Mouse (Mus musculus) urinary bladder, postnatal 36 days (tissue): ENCODE measurements at regions not wholly inside any gene's neighbourhood (a gene's known extent, or its start where the extent isn't known, plus 50 kb on each side); places are given as distances from the start of the nearest gene placed in this dataset.

Experiments
- DNase-seq, 2 experiments: peaks; one replicate each; pipeline ENCODE4 v3.0.0; 2022; ENCODE audit warnings: low spot score in 2 of 2, mixed read lengths in 1 of 2

GRCm38 (mm10) chr13:51972656-51973310, 126.3 kb downstream of the Gadd45g start:
- DNase-seq = no peak

GRCm38 (mm10) chr13:51973461-51973860, 127.0 kb downstream of the Gadd45g start:
- no peak for DNase-seq

GRCm38 (mm10) chr13:51974101-51974500, 127.6 kb downstream of the Gadd45g start:
- no peak for DNase-seq

- DNase-seq = no peak
Observed at GRCm38 (mm10) chr13:51975330-51975729, 128.9 kb downstream of the Gadd45g start.

- DNase-seq = peak in 1 of 2 experiments; percentile 29
Observed at GRCm38 (mm10) chr13:51975801-51976601, 129.5 kb downstream of the Gadd45g start.

- no peak for DNase-seq
Observed at GRCm38 (mm10) chr13:51976620-51977214, 130.2 kb downstream of the Gadd45g start.

GRCm38 (mm10) chr13:51979301-51979977, 133.0 kb downstream of the Gadd45g start:
- no peak for DNase-seq

GRCm38 (mm10) chr13:51980344-51980743, 133.9 kb downstream of the Gadd45g start:
- no peak for DNase-seq

- no peak for DNase-seq
Observed at GRCm38 (mm10) chr13:51983002-51983401, 136.5 kb downstream of the Gadd45g start.

- no peak for DNase-seq
Observed at GRCm38 (mm10) chr13:51983575-51983974, 137.1 kb downstream of the Gadd45g start.

GRCm38 (mm10) chr13:51991339-51991738, 144.9 kb downstream of the Gadd45g start:
- DNase-seq = no peak

- no peak for DNase-seq
Observed at GRCm38 (mm10) chr13:51992878-51993277, 146.4 kb downstream of the Gadd45g start.

- DNase-seq = no peak
Observed at GRCm38 (mm10) chr13:51996163-51996562, 149.7 kb downstream of the Gadd45g start.

- DNase-seq = no peak
Observed at GRCm38 (mm10) chr13:51998542-51998941, 152.1 kb downstream of the Gadd45g start.

GRCm38 (mm10) chr13:52001811-52002210, 155.3 kb downstream of the Gadd45g start:
- no peak for DNase-seq

GRCm38 (mm10) chr13:52003946-52004539, 157.6 kb downstream of the Gadd45g start:
- no peak for DNase-seq

GRCm38 (mm10) chr13:52007585-52008395, 161.3 kb downstream of the Gadd45g start:
- no peak for DNase-seq

- DNase-seq = no peak
Observed at GRCm38 (mm10) chr13:52009231-52009630, 162.8 kb downstream of the Gadd45g start.

GRCm38 (mm10) chr13:52009766-52010165, 163.3 kb downstream of the Gadd45g start:
- DNase-seq = no peak

GRCm38 (mm10) chr13:52011001-52011400, 164.5 kb downstream of the Gadd45g start:
- no peak for DNase-seq

GRCm38 (mm10) chr13:52013182-52013581, 166.7 kb downstream of the Gadd45g start:
- no peak for DNase-seq
